Mouse (Mus musculus): ENCODE measurements around the gene Pbx3. TPM values are rescaled to one million over a fixed set of nuclear protein-coding genes. Genes with fewer than 3 reads are reported as not detected.
A peak's percentile ranks its signal among the peaks of the same experiment; 100 is the strongest.

Pbx3 gene
- total and polyA plus RNA-seq, 2 experiments from 2014 or later, result 49.2 to 83.2 TPM

GRCm38 (mm10) chr2:34233271-34233670, 139.7 kb downstream of the Pbx3 start:
- no peak overlapping the region for H3K9ac ChIP-seq
- H3K4me1 ChIP-seq (ENCODE audit: insufficient read depth), result peaks cover 29% of the 10 kb centered on the region
- no peaks in the 10 kb centered on the region for H3K36me3 ChIP-seq (ENCODE audit: insufficient read depth)
- ATAC-seq (no peak), DNase-seq (no peak)
- no peak overlapping the region for H3K27ac ChIP-seq (ENCODE audit: low read depth, low read length)
- H3K9me3 ChIP-seq (ENCODE audit: low read length), result no peaks in the 10 kb centered on the region
- WGBS, result 42% methylated on average over 5 of the region's 5 CpGs
- no peak for TF ChIP-seq CTCF (IDR thresholded peaks at IDR 0.05; ENCODE audit: low read depth)
- H3K4me3 ChIP-seq (ENCODE audit: low read depth, low read length), result no peak overlapping the region
- H3K27me3 ChIP-seq (ENCODE audit: insufficient read depth, low read length), result no peaks in the 10 kb centered on the region; the same call in 1 of the 2 replicates
- no peak overlapping the region for H3K4me2 ChIP-seq (ENCODE audit: low read depth)

- Histone ChIP-seq H3K4me3 (ENCODE audit: low read depth, low read length) (no peak overlapping the region), H3K9me3 (ENCODE audit: low read length) (no peaks in the 10 kb centered on the region), H3K9ac (no peak overlapping the region), H3K4me1 (ENCODE audit: insufficient read depth) (peaks cover 37% of the 10 kb centered on the region), H3K4me2 (ENCODE audit: low read depth) (no peak overlapping the region), H3K27ac (ENCODE audit: low read depth, low read length) (no peak overlapping the region), H3K36me3 (ENCODE audit: insufficient read depth) (no peaks in the 10 kb centered on the region), H3K27me3 (ENCODE audit: insufficient read depth, low read length) (no peaks in the 10 kb centered on the region; the same call in 1 of the 2 replicates)
- ATAC-seq (no peak), DNase-seq (no peak)
- no peak for TF ChIP-seq CTCF (IDR thresholded peaks at IDR 0.05; ENCODE audit: low read depth)
- WGBS, result 35% methylated on average over 4 of the region's 4 CpGs
Measured at GRCm38 (mm10) chr2:34227688-34228087, 145.3 kb downstream of the Pbx3 start.

GRCm38 (mm10) chr2:34225470-34225869, 147.5 kb downstream of the Pbx3 start:
- Histone ChIP-seq H3K27me3 (ENCODE audit: insufficient read depth, low read length) (no peaks in the 10 kb centered on the region; the same call in 1 of the 2 replicates), H3K4me2 (ENCODE audit: low read depth) (no peak overlapping the region), H3K4me1 (ENCODE audit: insufficient read depth) (peaks cover 22% of the 10 kb centered on the region), H3K9ac (no peak overlapping the region), H3K9me3 (ENCODE audit: low read length) (no peaks in the 10 kb centered on the region), H3K4me3 (ENCODE audit: low read depth, low read length) (no peak overlapping the region), H3K27ac (ENCODE audit: low read depth, low read length) (no peak overlapping the region), H3K36me3 (ENCODE audit: insufficient read depth) (no peaks in the 10 kb centered on the region)
- 30% methylated on average over 6 of the region's 6 CpGs for WGBS
- ATAC-seq (peak; percentile 78), DNase-seq (peak; percentile 41)
- TF ChIP-seq CTCF (IDR thresholded peaks at IDR 0.05; ENCODE audit: low read depth), result no peak

GRCm38 (mm10) chr2:34221477-34221876, 151.5 kb downstream of the Pbx3 start:
- no peaks in the 10 kb centered on the region for H3K27me3 ChIP-seq (ENCODE audit: insufficient read depth, low read length)
- no peak for ATAC-seq
- H3K4me1 ChIP-seq (ENCODE audit: insufficient read depth), result peaks cover 7% of the 10 kb centered on the region; the same call in 1 of the 2 replicates
- no peak overlapping the region for H3K9ac ChIP-seq
- 84% methylated on average over 3 of the region's 3 CpGs for WGBS
- no peak overlapping the region for H3K27ac ChIP-seq (ENCODE audit: low read depth, low read length)
- H3K9me3 ChIP-seq (ENCODE audit: low read length), result no peaks in the 10 kb centered on the region
- TF ChIP-seq CTCF (IDR thresholded peaks at IDR 0.05; ENCODE audit: low read depth), result no peak
- no peak overlapping the region for H3K4me3 ChIP-seq (ENCODE audit: low read depth, low read length)
- DNase-seq, result no peak
- H3K4me2 ChIP-seq (ENCODE audit: low read depth), result no peak overlapping the region
- no peaks in the 10 kb centered on the region for H3K36me3 ChIP-seq (ENCODE audit: insufficient read depth)

GRCm38 (mm10) chr2:34219150-34219549, 153.8 kb downstream of the Pbx3 start:
- no peak for ATAC-seq
- TF ChIP-seq CTCF (IDR thresholded peaks at IDR 0.05; ENCODE audit: low read depth), result no peak
- peak; percentile 58 for DNase-seq
- Histone ChIP-seq H3K4me1 (ENCODE audit: insufficient read depth) (no peaks in the 10 kb centered on the region), H3K27me3 (ENCODE audit: insufficient read depth, low read length) (no peaks in the 10 kb centered on the region), H3K27ac (ENCODE audit: low read depth, low read length) (no peak overlapping the region), H3K4me3 (ENCODE audit: low read depth, low read length) (no peak overlapping the region), H3K9ac (no peak overlapping the region), H3K36me3 (ENCODE audit: insufficient read depth) (no peaks in the 10 kb centered on the region), H3K4me2 (ENCODE audit: low read depth) (no peak overlapping the region), H3K9me3 (ENCODE audit: low read length) (no peaks in the 10 kb centered on the region)
- WGBS, result 48% methylated on average over 1 of the region's 1 CpGs

- 16% methylated on average over 5 of the region's 5 CpGs for whole genome bisulfite sequencing
- Histone ChIP-seq H3K4me2 (ENCODE audit: low read depth) (no peak overlapping the region), H3K4me3 (ENCODE audit: low read depth, low read length) (no peak overlapping the region), H3K4me1 (ENCODE audit: insufficient read depth) (no peaks in the 10 kb centered on the region), H3K27ac (ENCODE audit: low read depth, low read length) (no peak overlapping the region), H3K27me3 (ENCODE audit: insufficient read depth, low read length) (no peaks in the 10 kb centered on the region), H3K9ac (no peak overlapping the region), H3K36me3 (ENCODE audit: insufficient read depth) (no peaks in the 10 kb centered on the region), H3K9me3 (ENCODE audit: low read length) (no peaks in the 10 kb centered on the region)
- DNase-seq (no peak), ATAC-seq (no peak)
- TF ChIP-seq CTCF (IDR thresholded peaks at IDR 0.05; ENCODE audit: low read depth), result no peak
Measured at GRCm38 (mm10) chr2:34217596-34217995, 155.3 kb downstream of the Pbx3 start.

- Histone ChIP-seq H3K4me1 (ENCODE audit: insufficient read depth) (no peaks in the 10 kb centered on the region), H3K36me3 (ENCODE audit: insufficient read depth) (no peaks in the 10 kb centered on the region), H3K4me3 (ENCODE audit: low read depth, low read length) (no peak overlapping the region), H3K27ac (ENCODE audit: low read depth, low read length) (no peak overlapping the region), H3K4me2 (ENCODE audit: low read depth) (no peak overlapping the region), H3K9ac (no peak overlapping the region), H3K9me3 (ENCODE audit: low read length) (no peaks in the 10 kb centered on the region), H3K27me3 (ENCODE audit: insufficient read depth, low read length) (no peaks in the 10 kb centered on the region)
- 69% methylated on average over 5 of the region's 5 CpGs for WGBS
- DNase-seq (no peak), ATAC-seq (no peak)
- no peak for TF ChIP-seq CTCF (IDR thresholded peaks at IDR 0.05; ENCODE audit: low read depth)
Measured at GRCm38 (mm10) chr2:34215496-34215895, 157.4 kb downstream of the Pbx3 start.
